Mouse (Mus musculus) MEL (cell line): ENCODE data around the gene Ccdc159. TPM values are rescaled to one million over a fixed set of nuclear protein-coding genes. Genes with fewer than 3 reads are reported as not detected.

Experiments used
- DNase-seq: peaks from one replicate; pipeline ENCODE4 v3.0.0; 2011; ENCODE audit warnings: low read depth, low spot score
- H3K27ac ChIP-seq: 2 replicates; pipeline ENCODE4 v1.5.1; 2012; ENCODE audit warnings: low read depth, mild to moderate bottlenecking, control low read depth, low read length, moderate library complexity; ENCODE audit not compliant: control insufficient read depth
- H3K27me3 ChIP-seq, 2 experiments: fragments of 150-350 bp in 1 of 2; sonication (generic) in 1 of 2; 2 replicates each; pipeline ENCODE4 v1.6.1; 2012; ENCODE audit warnings: low read length in 2 of 2, mild to moderate bottlenecking in 2 of 2, improper control_type of control experiment in 1 of 2, moderate library complexity in 1 of 2; ENCODE audit not compliant: insufficient read depth in 2 of 2, control insufficient read depth in 1 of 2
- H3K36me3 ChIP-seq, 2 experiments: 2 replicates each; pipeline ENCODE4 v1.6.1; 2012 to 2014; ENCODE audit warnings: low read length in 2 of 2, improper control_type of control experiment in 1 of 2, inconsistent platforms in 1 of 2, mild to moderate bottlenecking in 1 of 2; ENCODE audit not compliant: insufficient read depth in 2 of 2, control insufficient read depth in 1 of 2
- H3K4me1 ChIP-seq, 2 experiments: fragments of 150-350 bp in 1 of 2; sonication (generic) in 1 of 2; 2 replicates each; pipeline ENCODE4 v1.6.1; 2012; ENCODE audit warnings: low read length in 2 of 2, improper control_type of control experiment in 1 of 2, mild to moderate bottlenecking in 1 of 2; ENCODE audit not compliant: insufficient read depth in 2 of 2, control insufficient read depth in 1 of 2
- H3K4me3 ChIP-seq, 2 experiments: fragments of 150-350 bp in 1 of 2; sonication (generic) in 1 of 2; 2 replicates each; pipeline ENCODE4 v1.5.1; 2012; ENCODE audit warnings: low read depth in 2 of 2, low read length in 2 of 2, mild to moderate bottlenecking in 2 of 2, moderate library complexity in 2 of 2, control low read depth in 1 of 2, improper control_type of control experiment in 1 of 2; ENCODE audit not compliant: control insufficient read depth in 1 of 2, insufficient read depth in 1 of 2
- H3K79me2 ChIP-seq: 2 replicates; pipeline ENCODE4 v1.6.1; 2012; ENCODE audit warnings: mild to moderate bottlenecking, low read length, moderate library complexity; ENCODE audit not compliant: control insufficient read depth, poor library complexity, insufficient read depth
- H3K9ac ChIP-seq: 2 replicates; pipeline ENCODE4 v1.6.1; 2012; ENCODE audit warnings: low read depth, mild to moderate bottlenecking, control low read depth, low read length, moderate library complexity; ENCODE audit not compliant: control insufficient read depth, poor library complexity, severe bottlenecking
- H3K9me3 ChIP-seq: fragments of 150-350 bp; sonication (generic); replicated peaks from 2 replicates; pipeline ENCODE4 v1.6.1; 2012; ENCODE audit warnings: mild to moderate bottlenecking, low read length, improper control_type of control experiment, moderate library complexity; ENCODE audit not compliant: insufficient read depth
- CHD1 ChIP-seq: IDR thresholded peaks from 2 replicates; pipeline ENCODE4 v1.6.1; 2012; ENCODE audit warnings: low read depth, mild to moderate bottlenecking, inconsistent platforms, low read length, improper control_type of control experiment
- CTCF ChIP-seq, 3 experiments: IDR thresholded peaks in 2 of 3; conservative IDR thresholded peaks in 1 of 3; 2 replicates each; pipeline ENCODE4 v1.5.1; 2011 to 2012; ENCODE audit warnings: low read length in 3 of 3, low read depth in 2 of 3, mild to moderate bottlenecking in 2 of 3, improper control_type of control experiment in 1 of 3, inconsistent platforms in 1 of 3, mixed read lengths in 1 of 3, moderate library complexity in 1 of 3; ENCODE audit not compliant: control insufficient read depth in 1 of 3, insufficient read depth in 1 of 3, poor library complexity in 1 of 3, severe bottlenecking in 1 of 3
- ETS1 ChIP-seq: IDR thresholded peaks from 2 replicates; pipeline ENCODE4 v1.6.1; 2012; ENCODE audit warnings: low read depth, mild to moderate bottlenecking, inconsistent platforms, low read length, improper control_type of control experiment, moderate library complexity
- GABPA ChIP-seq: IDR thresholded peaks from 2 replicates; pipeline ENCODE4 v1.6.1; 2012; ENCODE audit warnings: low read depth, mild to moderate bottlenecking, inconsistent platforms, low read length, improper control_type of control experiment, moderate library complexity
- MAFK ChIP-seq: IDR thresholded peaks from 2 replicates; pipeline ENCODE4 v1.6.1; 2011; ENCODE audit warnings: low read depth, mild to moderate bottlenecking, low read length, improper control_type of control experiment, borderline replicate concordance
- MAX ChIP-seq: IDR thresholded peaks from 2 replicates; pipeline ENCODE4 v1.6.1; 2011; ENCODE audit warnings: low read length, improper control_type of control experiment
- MXI1 ChIP-seq: IDR thresholded peaks from 2 replicates; pipeline ENCODE4 v1.6.1; 2011; ENCODE audit warnings: mild to moderate bottlenecking, low read depth, low read length, improper control_type of control experiment
- MYB ChIP-seq: IDR thresholded peaks from 2 replicates; pipeline ENCODE4 v1.6.1; 2011; ENCODE audit warnings: mild to moderate bottlenecking, low read depth, low read length, improper control_type of control experiment
- NELFE ChIP-seq: IDR thresholded peaks from 2 replicates; pipeline ENCODE4 v1.6.1; 2011; ENCODE audit warnings: low read depth, low read length, improper control_type of control experiment
- NRF1 ChIP-seq: IDR thresholded peaks from 2 replicates; pipeline ENCODE4 v1.6.1; 2014; ENCODE audit warnings: low read depth, mild to moderate bottlenecking, inconsistent platforms, low read length, improper control_type of control experiment, moderate library complexity; ENCODE audit not compliant: poor library complexity, insufficient read depth, severe bottlenecking
- POLR2A ChIP-seq, 2 experiments: IDR thresholded peaks; 2 replicates each; pipeline ENCODE4 v1.6.1; 2011 to 2012; ENCODE audit warnings: low read length in 2 of 2, mild to moderate bottlenecking in 2 of 2, control low read depth in 1 of 2, improper control_type of control experiment in 1 of 2, low read depth in 1 of 2, moderate library complexity in 1 of 2; ENCODE audit not compliant: control insufficient read depth in 1 of 2, insufficient read depth in 1 of 2, poor library complexity in 1 of 2
- POLR2AphosphoS5 ChIP-seq: IDR thresholded peaks from 2 replicates; pipeline ENCODE4 v1.6.1; 2012; ENCODE audit warnings: low read depth, borderline replicate concordance, mild to moderate bottlenecking, inconsistent platforms, low read length, moderate library complexity, mixed read lengths
- SIN3A ChIP-seq: IDR thresholded peaks from 2 replicates; pipeline ENCODE4 v1.6.1; 2012; ENCODE audit warnings: low read length, improper control_type of control experiment, inconsistent platforms
- USF1 ChIP-seq: IDR thresholded peaks from 2 replicates; pipeline ENCODE4 v1.6.1; 2014; ENCODE audit warnings: low read depth, mild to moderate bottlenecking, inconsistent platforms, low read length, improper control_type of control experiment, moderate library complexity
- ZC3H11A ChIP-seq: IDR thresholded peaks from 2 replicates; pipeline ENCODE4 v1.6.1; 2012; ENCODE audit warnings: low read depth, mild to moderate bottlenecking, inconsistent platforms, low read length, improper control_type of control experiment
- ZKSCAN1 ChIP-seq: IDR thresholded peaks from 2 replicates; pipeline ENCODE4 v1.6.1; 2012; ENCODE audit warnings: low read depth, mild to moderate bottlenecking, inconsistent platforms, low read length, improper control_type of control experiment, moderate library complexity
- polyA plus RNA-seq, 2 experiments: library from polyadenylated mRNA; stranded (reverse) in 1 of 2; unstranded in 1 of 2; fragments of >175 nt in 1 of 2; fragments of >200 nt in 1 of 2; gene quantifications; 2 replicates each; pipeline versions ENCODE4 v1.2.1 to v1.2.4; 2012; ENCODE audit warnings: low replicate concordance in 2 of 2, low read depth in 1 of 2; ENCODE audit not compliant: insufficient read length in 2 of 2, insufficient read depth in 1 of 2, missing spikeins in 1 of 2
- total RNA-seq: library from RNA; depleted of rRNA; stranded (reverse); fragments of 300-350 nt; gene quantifications from 2 replicates; pipeline ENCODE4 v1.2.3, GENCODE M21; 2012

The Ccdc159 gene
- total and polyA plus RNA-seq, 3 experiments, result 1.0 to 6.4 TPM; not detected in 1

- Histone ChIP-seq H3K36me3 (no peaks in the 10 kb centered on the region), H3K4me1 (no peaks in the 10 kb centered on the region), H3K79me2 (no peaks in the 10 kb centered on the region), H3K4me3 (no peak overlapping the region), H3K9me3 (no peaks in the 10 kb centered on the region), H3K9ac (no peak overlapping the region), H3K27me3 (0 out of 4 replicates have a peak, but pooled peaks cover 0 to 1% of the 10 kb centered on the region in 2 experiments), H3K27ac (no peak overlapping the region)
- no peak for DNase-seq
- 0 out of 4 replicates have a peak, but pooled peaks of 1 of the 2 experiments have one; percentile 14 for TF ChIP-seq POLR2A (IDR thresholded peaks at IDR 0.05; ENCODE audit: control insufficient read depth in 1 of 2, insufficient read depth in 1 of 2, low read depth in 1 of 2, low read length in 2 of 2, poor library complexity in 1 of 2)
- no peak for TF ChIP-seq MAX
Observed at GRCm38 (mm10) chr9:21909474-21910223, 17.6 kb upstream of the Ccdc159 start.

DNA sequence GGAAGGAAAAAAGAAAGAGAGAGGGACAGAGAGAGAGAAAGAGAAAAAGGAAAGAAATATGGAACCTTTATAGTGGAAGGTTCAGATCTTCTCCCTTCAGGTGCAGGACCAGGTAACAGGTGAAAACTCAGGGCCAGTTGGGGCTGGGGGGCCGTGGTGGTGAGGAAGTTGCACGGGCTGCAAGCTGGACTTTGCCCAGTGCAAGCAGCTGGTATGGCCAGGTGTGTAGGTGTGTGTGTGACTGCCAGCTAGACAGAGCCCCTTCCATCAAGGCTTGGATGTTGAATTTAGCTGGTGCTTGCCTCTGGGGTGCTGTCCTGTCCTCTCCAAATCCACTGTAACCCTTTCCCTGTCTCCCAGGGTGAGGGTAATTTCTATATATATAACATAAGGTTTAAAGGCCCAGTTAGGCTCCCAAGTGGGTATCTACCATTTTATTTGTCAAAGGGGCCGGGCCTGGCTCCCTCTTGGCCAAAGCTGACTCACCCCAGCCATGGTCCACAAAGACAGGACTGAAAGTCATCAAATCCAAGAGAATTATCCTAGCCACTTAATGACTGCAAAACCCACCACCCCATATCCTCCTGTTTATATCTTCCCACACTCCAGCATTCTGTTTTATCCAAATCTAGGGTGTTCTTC is 10.3 kb upstream of the Ccdc159 start:
- Histone ChIP-seq H3K27me3 (no peaks in the 10 kb centered on the region), H3K79me2 (peaks cover 3% of the 10 kb centered on the region; the same call in 1 of the 2 replicates), H3K36me3 (peaks cover 0 to 9% of the 10 kb centered on the region in 2 experiments; a peak in 2 of 4 replicates), H3K4me3 (peak overlapping the region; percentile 65 to 94), H3K4me1 (peaks cover 7 to 9% of the 10 kb centered on the region in 2 experiments; a peak in 3 of 4 replicates), H3K9ac (peak overlapping the region; percentile 61), H3K9me3 (no peaks in the 10 kb centered on the region), H3K27ac (no peak overlapping the region)
- no peak for DNase-seq
- TF ChIP-seq USF1, result no peak
- TF ChIP-seq MYB, result no peak
- no peak for TF ChIP-seq NELFE
- TF ChIP-seq MAFK, result no peak
- no peak for TF ChIP-seq CTCF (IDR thresholded peaks at IDR 0.05 in 2 of 3, conservative IDR thresholded peaks at IDR 0.05 in 1 of 3; ENCODE audit: control insufficient read depth in 1 of 3, insufficient read depth in 1 of 3, low read depth in 2 of 3, low read length in 3 of 3, poor library complexity in 1 of 3, severe bottlenecking in 1 of 3)
- no peak for TF ChIP-seq NRF1
- no peak for TF ChIP-seq ZC3H11A
- TF ChIP-seq, all 39 proteins: peak for 0

GRCm38 (mm10) chr9:21917493-21918034 is 9.7 kb upstream of the Ccdc159 start:
- H3K27me3 ChIP-seq, result no peaks in the 10 kb centered on the region

More at GRCm38 (mm10) chr9:21917493-21918034, 9.7 kb upstream of the Ccdc159 start:
- TF ChIP-seq GABPA, result no peak
- no peak for TF ChIP-seq ETS1
- no peak for TF ChIP-seq MXI1
- 0 out of 2 replicates have a peak, but pooled peaks have one; percentile 18 for TF ChIP-seq ZC3H11A
- TF ChIP-seq CHD1, result peak; percentile 26; the same call in 1 of the 2 replicates
- peak; percentile 43; the same call in 1 of the 2 replicates for TF ChIP-seq POLR2AphosphoS5
- no peak for TF ChIP-seq ZKSCAN1
- TF ChIP-seq SIN3A, result peak; percentile 18; the same call in 1 of the 2 replicates
- TF ChIP-seq, all 39 proteins: peak for 4
- Histone ChIP-seq H3K79me2 (peaks cover 3% of the 10 kb centered on the region; the same call in 1 of the 2 replicates), H3K36me3 (peaks cover 0 to 9% of the 10 kb centered on the region in 2 experiments; a peak in 2 of 4 replicates), H3K4me1 (peaks cover 7 to 9% of the 10 kb centered on the region in 2 experiments; a peak in 3 of 4 replicates), H3K9me3 (no peaks in the 10 kb centered on the region), H3K9ac (peak overlapping the region; percentile 61), H3K4me3 (peak overlapping the region; percentile 65 to 94), H3K27ac (no peak overlapping the region)
- DNase-seq, result no peak
